Mouse (Mus musculus) MEL (cell line): ENCODE results near the gene Smo. TPM values are rescaled to one million over a fixed set of nuclear protein-coding genes. Genes with fewer than 3 reads are reported as not detected.

Experiments used
- DNase-seq: peaks from one replicate; pipeline ENCODE4 v3.0.0; 2011; ENCODE audit warnings: low read depth, low spot score
- H3K27ac ChIP-seq: 2 replicates; pipeline ENCODE4 v1.5.1; 2012; ENCODE audit warnings: low read depth, mild to moderate bottlenecking, control low read depth, low read length, moderate library complexity; ENCODE audit not compliant: control insufficient read depth
- H3K27me3 ChIP-seq, 2 experiments: fragments of 150-350 bp in 1 of 2; sonication (generic) in 1 of 2; 2 replicates each; pipeline ENCODE4 v1.6.1; 2012; ENCODE audit warnings: low read length in 2 of 2, mild to moderate bottlenecking in 2 of 2, improper control_type of control experiment in 1 of 2, moderate library complexity in 1 of 2; ENCODE audit not compliant: insufficient read depth in 2 of 2, control insufficient read depth in 1 of 2
- H3K36me3 ChIP-seq, 2 experiments: 2 replicates each; pipeline ENCODE4 v1.6.1; 2012 to 2014; ENCODE audit warnings: low read length in 2 of 2, improper control_type of control experiment in 1 of 2, inconsistent platforms in 1 of 2, mild to moderate bottlenecking in 1 of 2; ENCODE audit not compliant: insufficient read depth in 2 of 2, control insufficient read depth in 1 of 2
- H3K4me1 ChIP-seq, 2 experiments: fragments of 150-350 bp in 1 of 2; sonication (generic) in 1 of 2; 2 replicates each; pipeline ENCODE4 v1.6.1; 2012; ENCODE audit warnings: low read length in 2 of 2, improper control_type of control experiment in 1 of 2, mild to moderate bottlenecking in 1 of 2; ENCODE audit not compliant: insufficient read depth in 2 of 2, control insufficient read depth in 1 of 2
- H3K4me3 ChIP-seq, 2 experiments: fragments of 150-350 bp in 1 of 2; sonication (generic) in 1 of 2; 2 replicates each; pipeline ENCODE4 v1.5.1; 2012; ENCODE audit warnings: low read depth in 2 of 2, low read length in 2 of 2, mild to moderate bottlenecking in 2 of 2, moderate library complexity in 2 of 2, control low read depth in 1 of 2, improper control_type of control experiment in 1 of 2; ENCODE audit not compliant: control insufficient read depth in 1 of 2, insufficient read depth in 1 of 2
- H3K79me2 ChIP-seq: 2 replicates; pipeline ENCODE4 v1.6.1; 2012; ENCODE audit warnings: mild to moderate bottlenecking, low read length, moderate library complexity; ENCODE audit not compliant: control insufficient read depth, poor library complexity, insufficient read depth
- H3K9ac ChIP-seq: 2 replicates; pipeline ENCODE4 v1.6.1; 2012; ENCODE audit warnings: low read depth, mild to moderate bottlenecking, control low read depth, low read length, moderate library complexity; ENCODE audit not compliant: control insufficient read depth, poor library complexity, severe bottlenecking
- H3K9me3 ChIP-seq: fragments of 150-350 bp; sonication (generic); replicated peaks from 2 replicates; pipeline ENCODE4 v1.6.1; 2012; ENCODE audit warnings: mild to moderate bottlenecking, low read length, improper control_type of control experiment, moderate library complexity; ENCODE audit not compliant: insufficient read depth
- BHLHE40 ChIP-seq: IDR thresholded peaks from 2 replicates; pipeline ENCODE4 v1.6.1; 2012; ENCODE audit warnings: low read depth, mild to moderate bottlenecking, inconsistent platforms, low read length, improper control_type of control experiment, borderline replicate concordance
- CHD1 ChIP-seq: IDR thresholded peaks from 2 replicates; pipeline ENCODE4 v1.6.1; 2012; ENCODE audit warnings: low read depth, mild to moderate bottlenecking, inconsistent platforms, low read length, improper control_type of control experiment
- CHD2 ChIP-seq: IDR thresholded peaks from 2 replicates; pipeline ENCODE4 v1.6.1; 2011; ENCODE audit warnings: low read length, improper control_type of control experiment
- CTCF ChIP-seq, 3 experiments: IDR thresholded peaks in 2 of 3; conservative IDR thresholded peaks in 1 of 3; 2 replicates each; pipeline ENCODE4 v1.5.1; 2011 to 2012; ENCODE audit warnings: low read length in 3 of 3, low read depth in 2 of 3, mild to moderate bottlenecking in 2 of 3, improper control_type of control experiment in 1 of 3, inconsistent platforms in 1 of 3, mixed read lengths in 1 of 3, moderate library complexity in 1 of 3; ENCODE audit not compliant: control insufficient read depth in 1 of 3, insufficient read depth in 1 of 3, poor library complexity in 1 of 3, severe bottlenecking in 1 of 3
- E2F4 ChIP-seq: IDR thresholded peaks from 2 replicates; pipeline ENCODE4 v1.6.1; 2011; ENCODE audit warnings: low read depth, low read length, improper control_type of control experiment, borderline replicate concordance
- ELF1 ChIP-seq: IDR thresholded peaks from 2 replicates; pipeline ENCODE4 v1.6.1; 2014; ENCODE audit warnings: low read depth, mild to moderate bottlenecking, inconsistent platforms, low read length, improper control_type of control experiment, moderate library complexity
- ETS1 ChIP-seq: IDR thresholded peaks from 2 replicates; pipeline ENCODE4 v1.6.1; 2012; ENCODE audit warnings: low read depth, mild to moderate bottlenecking, inconsistent platforms, low read length, improper control_type of control experiment, moderate library complexity
- GABPA ChIP-seq: IDR thresholded peaks from 2 replicates; pipeline ENCODE4 v1.6.1; 2012; ENCODE audit warnings: low read depth, mild to moderate bottlenecking, inconsistent platforms, low read length, improper control_type of control experiment, moderate library complexity
- GATA1 ChIP-seq: IDR thresholded peaks from 2 replicates; pipeline ENCODE4 v1.6.1; 2011; ENCODE audit warnings: low read depth, low read length, improper control_type of control experiment
- HCFC1 ChIP-seq: IDR thresholded peaks from 2 replicates; pipeline ENCODE4 v1.6.1; 2012; ENCODE audit warnings: low read depth, mild to moderate bottlenecking, inconsistent platforms, low read length, improper control_type of control experiment, moderate library complexity
- JUND ChIP-seq: IDR thresholded peaks from 2 replicates; pipeline ENCODE4 v1.6.1; 2011; ENCODE audit warnings: low read depth, mild to moderate bottlenecking, improper control_type of control experiment, low read length
- KAT2A ChIP-seq: conservative IDR thresholded peaks from 2 replicates; pipeline ENCODE4 v1.6.1; 2012; ENCODE audit warnings: low read depth, low read length, improper control_type of control experiment, inconsistent platforms
- MAX ChIP-seq: IDR thresholded peaks from 2 replicates; pipeline ENCODE4 v1.6.1; 2011; ENCODE audit warnings: low read length, improper control_type of control experiment
- MAZ ChIP-seq: IDR thresholded peaks from 2 replicates; pipeline ENCODE4 v1.6.1; 2012; ENCODE audit warnings: low read depth, mild to moderate bottlenecking, inconsistent platforms, low read length, improper control_type of control experiment
- MEF2A ChIP-seq: IDR thresholded peaks from 2 replicates; pipeline ENCODE4 v1.6.1; 2014; ENCODE audit warnings: low read depth, mild to moderate bottlenecking, inconsistent platforms, low read length, improper control_type of control experiment; ENCODE audit not compliant: poor library complexity, insufficient replicate concordance, severe bottlenecking; ENCODE audit errors: extremely low read depth
- MXI1 ChIP-seq: IDR thresholded peaks from 2 replicates; pipeline ENCODE4 v1.6.1; 2011; ENCODE audit warnings: mild to moderate bottlenecking, low read depth, low read length, improper control_type of control experiment
- MYC ChIP-seq: IDR thresholded peaks from 2 replicates; pipeline ENCODE4 v1.6.1; 2011; ENCODE audit warnings: low read depth, mild to moderate bottlenecking, low read length, improper control_type of control experiment, moderate library complexity
- NELFE ChIP-seq: IDR thresholded peaks from 2 replicates; pipeline ENCODE4 v1.6.1; 2011; ENCODE audit warnings: low read depth, low read length, improper control_type of control experiment
- NRF1 ChIP-seq: IDR thresholded peaks from 2 replicates; pipeline ENCODE4 v1.6.1; 2014; ENCODE audit warnings: low read depth, mild to moderate bottlenecking, inconsistent platforms, low read length, improper control_type of control experiment, moderate library complexity; ENCODE audit not compliant: poor library complexity, insufficient read depth, severe bottlenecking
- POLR2A ChIP-seq, 2 experiments: IDR thresholded peaks; 2 replicates each; pipeline ENCODE4 v1.6.1; 2011 to 2012; ENCODE audit warnings: low read length in 2 of 2, mild to moderate bottlenecking in 2 of 2, control low read depth in 1 of 2, improper control_type of control experiment in 1 of 2, low read depth in 1 of 2, moderate library complexity in 1 of 2; ENCODE audit not compliant: control insufficient read depth in 1 of 2, insufficient read depth in 1 of 2, poor library complexity in 1 of 2
- POLR2AphosphoS2 ChIP-seq: IDR thresholded peaks from 2 replicates; pipeline ENCODE4 v1.6.1; 2011; ENCODE audit warnings: low read length, improper control_type of control experiment
- POLR2AphosphoS5 ChIP-seq: IDR thresholded peaks from 2 replicates; pipeline ENCODE4 v1.6.1; 2012; ENCODE audit warnings: low read depth, borderline replicate concordance, mild to moderate bottlenecking, inconsistent platforms, low read length, moderate library complexity, mixed read lengths
- RAD21 ChIP-seq: IDR thresholded peaks from 2 replicates; pipeline ENCODE4 v1.6.1; 2011; ENCODE audit warnings: mild to moderate bottlenecking, low read depth, low read length, improper control_type of control experiment
- RCOR1 ChIP-seq: IDR thresholded peaks from 2 replicates; pipeline ENCODE4 v1.6.1; 2012; ENCODE audit warnings: low read depth, mild to moderate bottlenecking, inconsistent platforms, low read length, improper control_type of control experiment
- SIN3A ChIP-seq: IDR thresholded peaks from 2 replicates; pipeline ENCODE4 v1.6.1; 2012; ENCODE audit warnings: low read length, improper control_type of control experiment, inconsistent platforms
- TBP ChIP-seq: IDR thresholded peaks from 2 replicates; pipeline ENCODE4 v1.8.0; 2011; ENCODE audit warnings: low read depth, low read length, improper control_type of control experiment
- TCF12 ChIP-seq: IDR thresholded peaks from 2 replicates; pipeline ENCODE4 v1.6.1; 2014; ENCODE audit warnings: low read depth, mild to moderate bottlenecking, inconsistent platforms, low read length, improper control_type of control experiment, moderate library complexity
- USF1 ChIP-seq: IDR thresholded peaks from 2 replicates; pipeline ENCODE4 v1.6.1; 2014; ENCODE audit warnings: low read depth, mild to moderate bottlenecking, inconsistent platforms, low read length, improper control_type of control experiment, moderate library complexity
- USF2 ChIP-seq, 2 experiments: IDR thresholded peaks; 2 replicates each; pipeline ENCODE4 v1.6.1; 2011 to 2012; ENCODE audit warnings: improper control_type of control experiment in 2 of 2, low read length in 2 of 2, borderline replicate concordance in 1 of 2, inconsistent platforms in 1 of 2, low read depth in 1 of 2, mild to moderate bottlenecking in 1 of 2; ENCODE audit not compliant: insufficient read depth in 1 of 2
- ZC3H11A ChIP-seq: IDR thresholded peaks from 2 replicates; pipeline ENCODE4 v1.6.1; 2012; ENCODE audit warnings: low read depth, mild to moderate bottlenecking, inconsistent platforms, low read length, improper control_type of control experiment
- ZKSCAN1 ChIP-seq: IDR thresholded peaks from 2 replicates; pipeline ENCODE4 v1.6.1; 2012; ENCODE audit warnings: low read depth, mild to moderate bottlenecking, inconsistent platforms, low read length, improper control_type of control experiment, moderate library complexity
- ZMIZ1 ChIP-seq: IDR thresholded peaks from 2 replicates; pipeline ENCODE4 v1.6.1; 2012; ENCODE audit warnings: low read depth, mild to moderate bottlenecking, inconsistent platforms, low read length, improper control_type of control experiment, moderate library complexity
- ZNF384 ChIP-seq: IDR thresholded peaks from 2 replicates; pipeline ENCODE4 v1.6.1; 2012; ENCODE audit warnings: low read depth, mild to moderate bottlenecking, inconsistent platforms, low read length, improper control_type of control experiment
- polyA plus RNA-seq, 2 experiments: library from polyadenylated mRNA; stranded (reverse) in 1 of 2; unstranded in 1 of 2; fragments of >175 nt in 1 of 2; fragments of >200 nt in 1 of 2; gene quantifications; 2 replicates each; pipeline versions ENCODE4 v1.2.1 to v1.2.4; 2012; ENCODE audit warnings: low replicate concordance in 2 of 2, low read depth in 1 of 2; ENCODE audit not compliant: insufficient read length in 2 of 2, insufficient read depth in 1 of 2, missing spikeins in 1 of 2
- total RNA-seq: library from RNA; depleted of rRNA; stranded (reverse); fragments of 300-350 nt; gene quantifications from 2 replicates; pipeline ENCODE4 v1.2.3, GENCODE M21; 2012

Gene Smo
- total and polyA plus RNA-seq, 3 experiments = 62.6 to 83.7 TPM; not detected in 1

- no peak for TF ChIP-seq ETS1
These were observed 31.6 kb downstream of the Smo start (continued) for GRCm38 (mm10) chr6:29766874-29767273.

- H3K36me3 ChIP-seq = peaks cover 0 to 10% of the 10 kb centered on the region in 2 experiments; a peak in 2 of 4 replicates
- DNase-seq = peak; percentile 97
- TF ChIP-seq E2F4 (no peak), NRF1 (peak; percentile 76), MXI1 (peak; percentile 96), TCF12 (peak; percentile 62), USF1 (peak; percentile 97), POLR2AphosphoS2 (no peak), TBP (peak; percentile 77), USF2 (IDR thresholded peaks at IDR 0.05; ENCODE audit: borderline replicate concordance in 1 of 2, insufficient read depth in 1 of 2, low read depth in 1 of 2, low read length in 2 of 2) (peak; percentile 53 to 86; a peak in 3 of 4 replicates), BHLHE40 (peak; percentile 35; the same call in 1 of the 2 replicates), CHD1 (no peak; the same call in 1 of the 2 replicates), ZC3H11A (no peak), JUND (no peak), POLR2AphosphoS5 (no peak), ELF1 (0 out of 2 replicates have a peak, but pooled peaks have one; percentile 48), ZMIZ1 (peak; percentile 85; the same call in 1 of the 2 replicates), MAZ (peak; percentile 52; the same call in 1 of the 2 replicates), MAX (peak; percentile 96), GATA1 (no peak), SIN3A (peak; percentile 81), RCOR1 (0 out of 2 replicates have a peak, but pooled peaks have one; percentile 11), NELFE (peak; percentile 77), KAT2A (peak; percentile 65; the same call in 1 of the 2 replicates), POLR2A (IDR thresholded peaks at IDR 0.05; ENCODE audit: control insufficient read depth in 1 of 2, insufficient read depth in 1 of 2, low read depth in 1 of 2, low read length in 2 of 2, poor library complexity in 1 of 2) (peak; percentile 50 to 75), HCFC1 (peak; percentile 97), ZKSCAN1 (no peak), MYC (peak; percentile 90), MEF2A (no peak), ETS1 (0 out of 2 replicates have a peak, but pooled peaks have one; percentile 6), GABPA (no peak), RAD21 (no peak), CHD2 (no peak), ZNF384 (no peak), CTCF (IDR thresholded peaks at IDR 0.05 in 2 of 3, conservative IDR thresholded peaks at IDR 0.05 in 1 of 3; ENCODE audit: control insufficient read depth in 1 of 3, insufficient read depth in 1 of 3, low read depth in 2 of 3, low read length in 3 of 3, poor library complexity in 1 of 3, severe bottlenecking in 1 of 3) (no peak)
- TF ChIP-seq, all 39 proteins: peak for 19
These were observed 32.7 kb downstream of the Smo start, which contains the start of gene Ahcyl2 for GRCm38 (mm10) chr6:29767813-29768660. Gene Ahcyl2, plus strand, starts transcription at chr6:29768011.

More at GRCm38 (mm10) chr6:29767813-29768660, 32.7 kb downstream of the Smo start, which contains the start of gene Ahcyl2:
- Histone ChIP-seq H3K4me3 (peak within 1 kb of the TSS; percentile 87 to 96), H3K27ac (peak within 1 kb of the TSS; percentile 94), H3K9me3 (no peaks in the 10 kb centered on the region), H3K9ac (peak within 1 kb of the TSS; percentile 94), H3K79me2 (peaks cover 20% of the 10 kb centered on the region), H3K27me3 (no peaks in the 10 kb centered on the region), H3K4me1 (peaks cover 2 to 3% of the 10 kb centered on the region in 2 experiments; a peak in 2 of 4 replicates)
